Comparison of ENCODE assay signal across 24 mouse cellular contexts in the genomic region with DNA sequence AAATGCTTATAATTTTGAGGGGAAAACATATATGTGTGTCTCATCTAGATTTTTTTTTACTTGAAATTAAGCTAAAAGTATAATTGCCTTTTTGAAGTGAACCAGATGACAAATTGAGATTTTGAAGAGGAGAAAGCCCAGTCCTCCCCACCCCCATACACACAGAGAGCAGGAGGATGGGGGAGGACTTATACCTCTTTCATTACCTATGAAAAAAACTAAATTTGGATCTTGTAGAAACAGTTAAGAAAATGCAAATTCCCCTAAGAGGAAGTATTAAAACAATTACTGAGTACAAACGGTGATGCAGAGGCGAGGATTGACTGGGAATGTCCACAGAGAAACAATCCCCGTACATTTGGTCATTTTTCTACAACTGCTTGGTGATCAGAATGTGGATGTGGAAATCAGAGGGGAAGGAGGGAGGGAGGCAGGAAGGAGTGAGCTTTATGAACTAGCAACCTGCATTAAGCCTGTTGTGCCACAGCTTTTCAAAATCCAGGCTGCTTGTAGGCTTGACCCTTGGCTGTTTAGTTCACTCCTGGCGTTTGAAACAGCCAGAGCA.
DNase-seq lines count a peak whose midpoint lies in the region; ATAC-seq and TF ChIP-seq lines count a peak whose summit lies in the region.
"Had no signal": no experiment of that assay in that cellular context is flagged by ENCODE, and none has a peak within 500 bp of the region (broad histone marks: within the 10 kb centered on the region; RNA-seq: fewer than 3 reads in every experiment).

No protein-coding gene starts in this region.

- H3K27me3 ChIP-seq in heart, adult 2 months (ENCODE audit: control insufficient read depth, insufficient read depth, low read length): no peaks in the 10 kb centered on the region
- H3K27me3 ChIP-seq in liver, adult 2 months (ENCODE audit: control insufficient read depth, insufficient read depth, low read length): no peaks in the 10 kb centered on the region
- H3K27me3 ChIP-seq in liver, postnatal 0 days (ENCODE audit: insufficient read depth, low read length): no peaks in the 10 kb centered on the region
- H3K27me3 ChIP-seq: embryonic facial prominence, embryonic 15.5 days; hindbrain, embryonic 12.5 days had no signal

- WGBS in heart, adult 2 months: 37% methylated on average over 4 of the region's 4 CpGs
- WGBS in liver, adult 2 months: 58% methylated on average over 4 of the region's 4 CpGs
- 57% methylated on average over 4 of the region's 4 CpGs for WGBS in liver, postnatal 0 days (ENCODE audit: insufficient replicate concordance)

- H3K9ac ChIP-seq in heart, adult 2 months (ENCODE audit: low read depth, low read length): no peak overlapping the region
- H3K9ac ChIP-seq in liver, adult 2 months (ENCODE audit: low read depth, low read length): no peak overlapping the region
- H3K9ac ChIP-seq in liver, postnatal 0 days (replicated peaks): no peak overlapping the region
- H3K9ac ChIP-seq: embryonic facial prominence, embryonic 15.5 days; hindbrain, embryonic 12.5 days had no signal

- peak overlapping the region; percentile 18; the same call in 1 of the 2 replicates for H3K27ac ChIP-seq in heart, adult 2 months
- H3K27ac ChIP-seq in liver, adult 2 months (replicated peaks; ENCODE audit: insufficient read depth, low read depth, low read length): no peak overlapping the region
- H3K27ac ChIP-seq in liver, postnatal 0 days (ENCODE audit: low read depth): no peak overlapping the region
- H3K27ac ChIP-seq: embryonic facial prominence, embryonic 15.5 days; forebrain, embryonic 10.5 days; hindbrain, embryonic 12.5 days had no signal

- H3K36me3 ChIP-seq in heart, adult 2 months (ENCODE audit: control insufficient read depth, insufficient read depth, low read length): peaks cover 12% of the 10 kb centered on the region
- no peaks in the 10 kb centered on the region; the same call in 1 of the 2 replicates for H3K36me3 ChIP-seq in liver, adult 2 months (ENCODE audit: control insufficient read depth, insufficient read depth, low read length)
- H3K36me3 ChIP-seq in liver, postnatal 0 days (replicated peaks; ENCODE audit: insufficient read depth, low read length): no peaks in the 10 kb centered on the region
- H3K36me3 ChIP-seq: embryonic facial prominence, embryonic 15.5 days; forebrain, embryonic 10.5 days; hindbrain, embryonic 12.5 days had no signal

- no peak for TF ChIP-seq POLR2A in heart, adult 2 months (IDR thresholded peaks at IDR 0.05; ENCODE audit: insufficient read depth, low read depth, low read length)
- no peak for TF ChIP-seq POLR2A in liver, adult 2 months (IDR thresholded peaks at IDR 0.05; ENCODE audit: extremely low read depth, insufficient read depth, low read length)

- DNase-seq in heart, adult 2 months: no peak
- no peak for DNase-seq in heart, adult 9 months (ENCODE audit: low spot score in 2 of 2)
- DNase-seq in liver, adult 2 months (ENCODE audit: extremely low read depth, low read depth, low spot score): peak; percentile 37
- DNase-seq in liver, postnatal 0 days: no peak
- peak; percentile 47 for DNase-seq in adipocyte (ENCODE audit: low spot score)
- no peak for DNase-seq in urinary bladder, postnatal 10 days (ENCODE audit: low spot score)
- DNase-seq in thymus, adult 18-20 months: no peak
- DNase-seq: adrenal gland, postnatal 14 days; B cell, adult 2 months; cerebellum, adult 18-20 months; cerebellum, postnatal 10 days; embryo, embryonic 11 days; gastrocnemius, postnatal 10 days; heart, postnatal 4 days had no signal

- intact Hi-C loops in heart, adult 2 months (cut with DNase I): no loop called here

- H3K4me2 ChIP-seq in liver, postnatal 0 days (ENCODE audit: low read depth, low read length): no peak overlapping the region
- H3K4me2 ChIP-seq: embryonic facial prominence, embryonic 15.5 days; heart, embryonic 11.5 days; hindbrain, embryonic 12.5 days had no signal

- H3K79me2 ChIP-seq in heart, adult 2 months (replicated peaks; ENCODE audit: control insufficient read depth, insufficient read depth, low read length): 0 out of 2 replicates have a peak, but pooled peaks cover 3% of the 10 kb centered on the region
- H3K79me2 ChIP-seq in liver, adult 2 months (ENCODE audit: control insufficient read depth, insufficient read depth, low read length): peaks cover 11% of the 10 kb centered on the region; the same call in 1 of the 2 replicates

- TF ChIP-seq EP300 in heart, adult 2 months (IDR thresholded peaks at IDR 0.05; ENCODE audit: insufficient read depth, low read depth, low read length): no peak
- no peak for TF ChIP-seq EP300 in liver, postnatal 0 days (IDR thresholded peaks at IDR 0.05; ENCODE audit: low read depth)

- peaks cover 6% of the 10 kb centered on the region for H3K4me1 ChIP-seq in heart, adult 2 months (ENCODE audit: control insufficient read depth, insufficient read depth, low read length)
- no peaks in the 10 kb centered on the region for H3K4me1 ChIP-seq in liver, adult 2 months (ENCODE audit: control insufficient read depth, insufficient read depth, low read length)
- H3K4me1 ChIP-seq in liver, postnatal 0 days (ENCODE audit: insufficient read depth): no peaks in the 10 kb centered on the region
- H3K4me1 ChIP-seq: embryonic facial prominence, embryonic 15.5 days; hindbrain, embryonic 12.5 days had no signal

- H3K4me3 ChIP-seq in heart, adult 2 months: no peak overlapping the region
- H3K4me3 ChIP-seq in liver, adult 2 months (ENCODE audit: insufficient read depth, low read depth, low read length): no peak overlapping the region
- H3K4me3 ChIP-seq in liver, postnatal 0 days (ENCODE audit: low read depth, low read length): no peak overlapping the region
- H3K4me3 ChIP-seq: embryonic facial prominence, embryonic 15.5 days; erythroblast, embryonic 14.5 days; forebrain, embryonic 10.5 days; hindbrain, embryonic 12.5 days had no signal

- H3K9me3 ChIP-seq in liver, postnatal 0 days (ENCODE audit: low read length): no peaks in the 10 kb centered on the region
- H3K9me3 ChIP-seq: embryonic facial prominence, embryonic 15.5 days; forebrain, embryonic 10.5 days; hindbrain, embryonic 12.5 days had no signal

- no peak for TF ChIP-seq CTCF in heart, adult 2 months (IDR thresholded peaks at IDR 0.05)
- no peak for TF ChIP-seq CTCF in liver, adult 2 months (IDR thresholded peaks at IDR 0.05; ENCODE audit: low read depth, low read length)
- TF ChIP-seq CTCF in liver, postnatal 0 days (IDR thresholded peaks at IDR 0.05; ENCODE audit: low read depth): no peak

- no peak for ATAC-seq in liver, postnatal 0 days
- 0 out of 2 replicates have a peak, but pooled peaks have one; percentile 35 for ATAC-seq in megakaryocyte, adult 5-6 weeks (ENCODE audit: poor library complexity, severe bottlenecking)
- ATAC-seq: CD4-positive, CD25-positive, alpha-beta regulatory T cell, adult 4 months; forebrain, embryonic 14.5 days; hindbrain, embryonic 16.5 days; inflammation-experienced regulatory T-cells, adult 6 months had no signal

Comparison
In these comparisons a context has a peak if more than half of its experiments do, and no peak if none do; other contexts are left out.
1. DNase-seq: peak in liver, adult 2 months (single experiment) and adipocyte (single experiment); none in heart, adult 2 months (0 of 2), heart, adult 9 months (0 of 2), liver, postnatal 0 days (single experiment), urinary bladder, postnatal 10 days (single experiment) and thymus, adult 18-20 months (0 of 2).